Mouse (Mus musculus) small intestine, adult 2 months (tissue): ENCODE data around the gene Tiam2.
"Not testable (repeated sequence)": the region's sequence is repeated elsewhere in the genome, so short reads cannot be mapped to it uniquely, and the experiment has no call there.

Source experiments
- CTCF ChIP-seq: fragments of 200-500 bp; IDR thresholded peaks from 2 replicates; pipeline ENCODE4 v1.5.1; 2012; ENCODE audit warnings: low read depth, mild to moderate bottlenecking, control low read depth, inconsistent platforms, low read length, moderate library complexity, mixed read lengths; ENCODE audit not compliant: insufficient replicate concordance, insufficient read length; ENCODE audit errors: extremely low read depth
- POLR2A ChIP-seq: fragments of 200-500 bp; IDR thresholded peaks from 2 replicates; pipeline ENCODE4 v1.6.1; 2012; ENCODE audit warnings: low read depth, mild to moderate bottlenecking, control low read depth, inconsistent platforms, low read length, moderate library complexity

DNA sequence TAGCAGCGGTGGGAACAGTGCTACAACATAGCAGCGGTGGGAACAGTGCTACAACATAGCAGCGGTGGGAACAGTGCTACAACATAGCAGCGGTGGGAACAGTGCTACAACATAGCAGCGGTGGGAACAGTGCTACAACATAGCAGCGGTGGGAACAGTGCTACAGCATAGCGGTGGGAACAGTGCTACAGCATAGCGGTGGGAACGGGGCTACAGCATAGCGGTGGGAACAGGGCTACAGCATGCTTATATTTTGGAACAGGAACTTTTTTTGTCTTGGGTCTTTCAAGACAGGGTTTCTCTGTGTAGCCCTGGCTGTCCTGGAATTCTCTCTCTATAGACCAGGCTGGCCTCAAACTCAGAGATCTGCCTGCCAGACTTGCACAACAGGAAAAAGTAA, 26.8 kb downstream of the Tiam2 start:
- TF ChIP-seq POLR2A, CTCF: not testable (repeated sequence)
